Mouse (Mus musculus) spleen, postnatal 10 days (tissue): ENCODE measurements at regions not wholly inside any gene's neighbourhood (a gene's known extent, or its start where the extent isn't known, plus 50 kb on each side); places are given as distances from the start of the nearest gene placed in this dataset.

Experiments used
- DNase-seq, 2 experiments: peaks; one replicate each; pipeline ENCODE4 v3.0.0; 2021 to 2022; ENCODE audit warnings: low spot score in 2 of 2

- DNase-seq, result no peak
Observed at GRCm38 (mm10) chr16:68017672-68018071, 397.0 kb upstream of the Cadm2 start.

GRCm38 (mm10) chr16:67989671-67990070, 369.0 kb upstream of the Cadm2 start:
- DNase-seq, result no peak

- DNase-seq, result no peak
Observed at GRCm38 (mm10) chr16:67976565-67976964, 355.9 kb upstream of the Cadm2 start.

GRCm38 (mm10) chr16:67968311-67969145, 347.8 kb upstream of the Cadm2 start:
- DNase-seq, result no peak

GRCm38 (mm10) chr16:67949112-67949511, 328.4 kb upstream of the Cadm2 start:
- no peak for DNase-seq

- DNase-seq, result no peak
Observed at GRCm38 (mm10) chr16:67944406-67944805, 323.7 kb upstream of the Cadm2 start.

GRCm38 (mm10) chr16:67919175-67919574, 298.5 kb upstream of the Cadm2 start:
- no peak for DNase-seq

- DNase-seq, result no peak
Observed at GRCm38 (mm10) chr16:67871304-67872022, 250.8 kb upstream of the Cadm2 start.

GRCm38 (mm10) chr16:67850201-67850600, 229.5 kb upstream of the Cadm2 start:
- DNase-seq, result no peak

- no peak for DNase-seq
Observed at GRCm38 (mm10) chr16:67844481-67844880, 223.8 kb upstream of the Cadm2 start.

GRCm38 (mm10) chr16:67797236-67797635, 176.5 kb upstream of the Cadm2 start:
- no peak for DNase-seq

GRCm38 (mm10) chr16:67776091-67776490, 155.4 kb upstream of the Cadm2 start:
- peak in 1 of 2 experiments; percentile 16 for DNase-seq

GRCm38 (mm10) chr16:67769114-67769513, 148.4 kb upstream of the Cadm2 start:
- DNase-seq, result no peak

GRCm38 (mm10) chr16:67735398-67735797, 114.7 kb upstream of the Cadm2 start:
- no peak for DNase-seq

GRCm38 (mm10) chr16:67698619-67699018, 77.9 kb upstream of the Cadm2 start:
- DNase-seq, result no peak
